Mouse (Mus musculus) midbrain, embryonic 15.5 days (tissue): ENCODE data around the gene Mttp. TPM values are rescaled to one million over a fixed set of nuclear protein-coding genes. Genes with fewer than 3 reads are reported as not detected.

Experiments used
- ATAC-seq: fragments of 200-750 bp; cut with Nextera tagmentation; replicated peaks from 2 replicates; pipeline ENCODE4 v1.8.0; 2017; ENCODE audit warnings: moderate TSS enrichment
- H3K27ac ChIP-seq: fragments of 300-500 bp; sonication (generic); 2 replicates; pipeline ENCODE4 v1.5.1; 2015; ENCODE audit warnings: mild to moderate bottlenecking, inconsistent platforms
- H3K27me3 ChIP-seq: fragments of 300-500 bp; sonication (generic); replicated peaks from 2 replicates; pipeline ENCODE4 v1.6.1; 2015; ENCODE audit warnings: inconsistent platforms
- H3K36me3 ChIP-seq: fragments of 300-500 bp; sonication (generic); replicated peaks from 2 replicates; pipeline ENCODE4 v1.6.1; 2015; ENCODE audit warnings: inconsistent platforms
- H3K4me1 ChIP-seq: fragments of 300-500 bp; sonication (generic); 2 replicates; pipeline ENCODE4 v1.6.1; 2015; ENCODE audit warnings: inconsistent platforms
- H3K4me2 ChIP-seq: fragments of 300-500 bp; sonication (generic); 2 replicates; pipeline ENCODE4 v1.6.1; 2015; ENCODE audit warnings: inconsistent platforms, mild to moderate bottlenecking, moderate library complexity
- H3K4me3 ChIP-seq: fragments of 300-500 bp; sonication (generic); 2 replicates; pipeline ENCODE4 v1.5.1; 2015; ENCODE audit warnings: mild to moderate bottlenecking, inconsistent platforms
- H3K9ac ChIP-seq: fragments of 300-500 bp; sonication (generic); 2 replicates; pipeline ENCODE4 v1.6.1; 2015; ENCODE audit warnings: mild to moderate bottlenecking, inconsistent platforms
- H3K9me3 ChIP-seq: fragments of 300-500 bp; sonication (generic); 2 replicates; pipeline ENCODE4 v1.6.1; 2016; ENCODE audit warnings: inconsistent platforms
- WGBS: fragments of 180-500 bp; shearing (Covaris S2); methylation state at CpG from one replicate; pipeline ENCODE4 v1.1.7; 2015; ENCODE audit warnings: mixed read lengths; 5-methylcytosine and 5-hydroxymethylcytosine counted together
- polyA plus RNA-seq: library from polyadenylated mRNA; unstranded; fragments of >200 nt; fragmentation: Nextera tagmentation; extraction: Ambion mirVana; gene quantifications from 2 replicates; pipeline ENCODE4 v1.2.1, GENCODE M21; 2015

Mttp gene
- polyA plus RNA-seq, 1 experiment from 2014 or later: 10.9 TPM

DNA sequence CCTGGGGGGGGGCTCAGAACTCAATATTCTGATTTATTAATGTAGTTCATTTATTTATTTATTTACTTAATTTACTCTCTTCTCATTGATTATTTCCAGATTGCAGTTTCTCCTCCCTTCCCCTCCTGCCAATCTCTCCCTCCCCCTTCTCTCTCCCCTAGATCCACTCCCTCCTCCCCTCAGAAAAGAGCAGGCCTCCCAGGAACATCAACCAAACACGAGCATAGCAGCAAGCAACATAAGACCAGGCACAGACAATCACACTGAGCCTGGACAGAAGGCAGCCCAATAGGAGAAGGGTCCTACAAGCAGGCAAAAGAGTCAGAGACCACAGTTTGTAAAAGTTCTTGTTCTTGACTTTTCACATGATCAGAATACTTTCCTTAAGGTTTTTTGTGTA, 73.8 kb downstream of the Mttp start:
- Histone ChIP-seq H3K27me3 (no peaks in the 10 kb centered on the region; the same call in 1 of the 2 replicates), H3K4me2 (no peak overlapping the region), H3K9me3 (no peaks in the 10 kb centered on the region), H3K4me3 (no peak overlapping the region), H3K9ac (no peak overlapping the region), H3K27ac (no peak overlapping the region), H3K36me3 (no peaks in the 10 kb centered on the region), H3K4me1 (peaks cover 10% of the 10 kb centered on the region)
- ATAC-seq: no peak
- 16% methylated on average over 1 of the region's 1 CpGs for WGBS

DNA sequence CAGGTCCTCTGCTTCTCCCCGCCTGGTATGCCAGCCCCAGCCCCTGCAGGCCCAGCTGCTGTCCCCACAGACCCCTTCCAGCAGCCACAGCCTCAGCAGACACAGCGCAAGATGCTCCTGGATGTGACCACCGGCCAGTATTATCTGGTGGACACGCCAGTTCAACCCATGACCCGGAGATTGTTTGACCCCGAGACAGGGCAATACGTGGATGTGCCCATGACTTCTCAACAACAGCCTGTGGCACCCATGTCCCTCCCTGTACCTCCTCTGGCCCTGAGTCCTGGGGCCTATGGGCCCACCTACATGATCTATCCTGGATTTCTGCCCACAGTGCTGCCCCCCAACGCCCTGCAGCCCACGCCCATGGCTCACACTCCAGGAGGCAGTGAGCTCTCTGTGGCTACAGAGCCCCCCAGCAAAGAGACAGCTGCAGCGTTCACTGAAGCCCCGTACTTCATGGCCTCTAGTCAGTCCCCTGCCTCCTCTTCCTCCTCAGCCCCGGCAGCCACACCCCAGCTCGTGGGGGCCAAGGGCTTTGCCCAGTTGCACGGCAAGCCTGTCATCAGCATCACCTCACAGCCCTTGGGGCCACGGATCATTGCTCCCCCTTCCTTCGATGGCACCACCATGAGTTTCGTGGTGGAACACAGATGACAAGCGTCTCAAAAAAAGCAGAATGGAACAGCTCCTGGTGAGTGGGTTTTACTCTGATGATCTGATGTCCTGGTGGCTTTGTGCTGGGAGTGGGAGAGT, 74.8 kb downstream of the Mttp start:
- H3K9ac ChIP-seq: no peak overlapping the region
- H3K4me2 ChIP-seq: no peak overlapping the region
- H3K36me3 ChIP-seq: no peaks in the 10 kb centered on the region
- no peak overlapping the region for H3K27ac ChIP-seq
- WGBS: 72% methylated on average over 18 of the region's 18 CpGs
- no peaks in the 10 kb centered on the region; the same call in 1 of the 2 replicates for H3K27me3 ChIP-seq
- no peak overlapping the region for H3K4me3 ChIP-seq
- no peaks in the 10 kb centered on the region for H3K9me3 ChIP-seq
- H3K4me1 ChIP-seq: peaks cover 6% of the 10 kb centered on the region
- no peak for ATAC-seq

DNA sequence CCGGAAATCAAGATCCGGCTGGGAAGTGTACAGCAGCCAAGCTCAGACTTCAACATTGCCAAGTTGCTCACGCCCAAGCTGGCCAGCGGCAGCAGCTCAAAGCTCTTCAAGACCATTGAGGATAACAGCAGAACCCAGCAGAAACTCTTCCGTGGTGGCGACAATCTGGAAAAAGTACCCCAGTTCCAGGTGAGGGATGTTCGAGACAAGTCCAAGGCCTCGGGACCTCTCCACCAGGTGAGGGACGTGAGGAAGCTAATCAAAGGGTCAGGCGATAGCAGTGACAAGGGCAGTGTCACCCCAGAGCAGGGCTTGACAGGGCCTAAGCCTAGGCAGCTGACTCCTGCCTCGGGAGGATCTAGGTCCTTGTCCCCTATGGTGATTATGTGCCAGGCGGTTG, 76.7 kb downstream of the Mttp start:
- ATAC-seq: no peak
- Histone ChIP-seq H3K4me3 (no peak overlapping the region), H3K9me3 (no peaks in the 10 kb centered on the region), H3K36me3 (no peaks in the 10 kb centered on the region), H3K4me1 (peaks cover 11% of the 10 kb centered on the region), H3K27ac (no peak overlapping the region), H3K9ac (no peak overlapping the region), H3K4me2 (no peak overlapping the region), H3K27me3 (no peaks in the 10 kb centered on the region; the same call in 1 of the 2 replicates)
- whole genome bisulfite sequencing: 96% methylated on average over 12 of the region's 12 CpGs

- Histone ChIP-seq H3K27ac (no peak within 1 kb of the TSS), H3K9ac (no peak within 1 kb of the TSS), H3K27me3 (no peaks in the 10 kb centered on the region; the same call in 1 of the 2 replicates), H3K4me2 (0 out of 2 replicates have a peak within 1 kb of the TSS, but pooled peaks have one; percentile 18), H3K4me1 (peaks cover 11% of the 10 kb centered on the region), H3K4me3 (no peak within 1 kb of the TSS), H3K36me3 (no peaks in the 10 kb centered on the region), H3K9me3 (no peaks in the 10 kb centered on the region)
- WGBS: 92% methylated on average over 12 of the region's 12 CpGs
- ATAC-seq: no peak
These were observed 77.5 kb downstream of the Mttp start, which contains the start of gene Gm5105 for GRCm38 (mm10) chr3:138067288-138067687. Gene Gm5105 (minus strand): TSS chr3:138067388.

- peak; percentile 37; the same call in 1 of the 2 replicates for ATAC-seq
- no peaks in the 10 kb centered on the region for H3K36me3 ChIP-seq
- 0 out of 2 replicates have a peak overlapping the region, but pooled peaks have one; percentile 18 for H3K4me2 ChIP-seq
- H3K4me1 ChIP-seq: peaks cover 11% of the 10 kb centered on the region
- no peak overlapping the region for H3K27ac ChIP-seq
- no peaks in the 10 kb centered on the region; the same call in 1 of the 2 replicates for H3K27me3 ChIP-seq
- WGBS: 60% methylated on average over 20 of the region's 20 CpGs
- no peak overlapping the region for H3K4me3 ChIP-seq
- H3K9me3 ChIP-seq: no peaks in the 10 kb centered on the region
- no peak overlapping the region for H3K9ac ChIP-seq
These were observed 78.4 kb downstream of the Mttp start for GRCm38 (mm10) chr3:138066348-138066856.

GRCm38 (mm10) chr3:138065930-138066329, 78.8 kb downstream of the Mttp start:
- WGBS: 85% methylated on average over 16 of the region's 16 CpGs
- Histone ChIP-seq H3K36me3 (no peaks in the 10 kb centered on the region), H3K27me3 (no peaks in the 10 kb centered on the region; the same call in 1 of the 2 replicates), H3K4me1 (peaks cover 11% of the 10 kb centered on the region), H3K4me2 (0 out of 2 replicates have a peak overlapping the region, but pooled peaks have one; percentile 18), H3K9ac (no peak overlapping the region), H3K27ac (no peak overlapping the region), H3K4me3 (no peak overlapping the region), H3K9me3 (no peaks in the 10 kb centered on the region)
- no peak for ATAC-seq

GRCm38 (mm10) chr3:138064732-138065645, 79.8 kb downstream of the Mttp start, which contains the start of gene 1110002E22Rik:
Gene 1110002E22Rik (plus strand): TSS chr3:138065052.
- Histone ChIP-seq H3K4me1 (peaks cover 11% of the 10 kb centered on the region), H3K9me3 (no peaks in the 10 kb centered on the region), H3K36me3 (no peaks in the 10 kb centered on the region), H3K27ac (no peak within 1 kb of the TSS), H3K9ac (no peak within 1 kb of the TSS), H3K27me3 (no peaks in the 10 kb centered on the region; the same call in 1 of the 2 replicates), H3K4me2 (no peak within 1 kb of the TSS), H3K4me3 (no peak within 1 kb of the TSS)
- peak; percentile 20; the same call in 1 of the 2 replicates for ATAC-seq
- WGBS: 67% methylated on average over 33 of the region's 33 CpGs

GRCm38 (mm10) chr3:138063731-138064329, 80.9 kb downstream of the Mttp start:
- no peak overlapping the region for H3K27ac ChIP-seq
- H3K27me3 ChIP-seq: no peaks in the 10 kb centered on the region; the same call in 1 of the 2 replicates
- 66% methylated on average over 14 of the region's 14 CpGs for WGBS
- no peak for ATAC-seq
- no peaks in the 10 kb centered on the region for H3K36me3 ChIP-seq
- no peaks in the 10 kb centered on the region for H3K9me3 ChIP-seq
- peaks cover 11% of the 10 kb centered on the region for H3K4me1 ChIP-seq
- no peak overlapping the region for H3K4me3 ChIP-seq
- no peak overlapping the region for H3K4me2 ChIP-seq
- H3K9ac ChIP-seq: no peak overlapping the region

DNA sequence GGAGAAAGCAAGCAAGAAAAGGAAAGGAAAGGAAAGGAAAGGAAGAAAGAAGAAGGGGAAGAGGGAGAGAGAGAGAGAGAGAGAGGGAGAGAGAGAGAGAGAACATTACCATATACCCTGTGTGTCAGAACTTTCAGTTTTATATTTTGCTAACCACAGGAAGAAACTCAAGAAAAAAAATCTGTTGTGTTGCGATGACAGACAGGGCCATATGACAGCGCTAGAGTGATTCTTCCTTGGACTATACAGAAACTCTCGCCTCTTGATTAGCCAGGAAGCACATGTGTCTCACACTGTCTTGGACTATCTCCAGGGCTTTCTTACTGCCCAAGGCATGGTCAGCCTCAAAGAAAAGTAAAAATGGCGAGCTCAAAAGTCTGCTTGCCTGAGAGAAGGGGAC, 82.1 kb downstream of the Mttp start:
- Histone ChIP-seq H3K36me3 (no peaks in the 10 kb centered on the region), H3K9me3 (no peaks in the 10 kb centered on the region), H3K4me3 (no peak overlapping the region), H3K9ac (no peak overlapping the region), H3K27ac (no peak overlapping the region), H3K4me1 (peaks cover 11% of the 10 kb centered on the region), H3K4me2 (no peak overlapping the region), H3K27me3 (no peaks in the 10 kb centered on the region)
- no peak for ATAC-seq
- 91% methylated on average over 4 of the region's 4 CpGs for WGBS

- H3K27me3 ChIP-seq: no peaks in the 10 kb centered on the region
- no peak overlapping the region for H3K4me3 ChIP-seq
- ATAC-seq: no peak
- H3K36me3 ChIP-seq: no peaks in the 10 kb centered on the region
- H3K9ac ChIP-seq: no peak overlapping the region
- no peaks in the 10 kb centered on the region for H3K9me3 ChIP-seq
- peaks cover 8% of the 10 kb centered on the region for H3K4me1 ChIP-seq
- no peak overlapping the region for H3K4me2 ChIP-seq
- H3K27ac ChIP-seq: no peak overlapping the region
- 92% methylated on average over 9 of the region's 9 CpGs for WGBS
These were observed 83.4 kb downstream of the Mttp start for GRCm38 (mm10) chr3:138061205-138061911.

GRCm38 (mm10) chr3:138060429-138060828, 84.3 kb downstream of the Mttp start:
- Histone ChIP-seq H3K4me3 (no peak overlapping the region), H3K36me3 (no peaks in the 10 kb centered on the region), H3K4me1 (peaks cover 5% of the 10 kb centered on the region; the same call in 1 of the 2 replicates), H3K27ac (no peak overlapping the region), H3K27me3 (no peaks in the 10 kb centered on the region), H3K9ac (no peak overlapping the region), H3K4me2 (no peak overlapping the region), H3K9me3 (no peaks in the 10 kb centered on the region)
- WGBS: 89% methylated on average over 7 of the region's 7 CpGs
- ATAC-seq: no peak
